Mouse (Mus musculus) heart, embryonic 12.5 days (tissue): ENCODE measurements around the gene Dusp27. TPM values are rescaled to one million over a fixed set of nuclear protein-coding genes. Genes with fewer than 3 reads are reported as not detected.

Experiments
- ATAC-seq: fragments of 200-750 bp; cut with Nextera tagmentation; 2 replicates; pipeline ENCODE4 v1.8.0; 2017; ENCODE audit warnings: moderate TSS enrichment, moderate library complexity; ENCODE audit not compliant: insufficient number of reproducible peaks, low FRiP score
- H3K27ac ChIP-seq: fragments of 300-500 bp; sonication (generic); 2 replicates; pipeline ENCODE4 v1.5.1; 2016; ENCODE audit warnings: mild to moderate bottlenecking, moderate library complexity; ENCODE audit not compliant: poor library complexity, severe bottlenecking
- H3K27me3 ChIP-seq: fragments of 300-500 bp; sonication (generic); replicated peaks from 2 replicates; pipeline ENCODE4 v1.6.1; 2016; ENCODE audit warnings: mild to moderate bottlenecking, moderate library complexity
- H3K36me3 ChIP-seq: fragments of 300-500 bp; sonication (generic); 2 replicates; pipeline ENCODE4 v1.6.1; 2016; ENCODE audit warnings: mild to moderate bottlenecking, moderate library complexity
- H3K4me1 ChIP-seq: fragments of 300-500 bp; sonication (generic); replicated peaks from 2 replicates; pipeline ENCODE4 v1.6.1; 2016; ENCODE audit warnings: mild to moderate bottlenecking
- H3K4me2 ChIP-seq: fragments of 300-500 bp; sonication (generic); 2 replicates; pipeline ENCODE4 v1.6.1; 2016; ENCODE audit warnings: mild to moderate bottlenecking, moderate library complexity
- H3K4me3 ChIP-seq: fragments of 300-500 bp; sonication (generic); 2 replicates; pipeline ENCODE4 v1.5.1; 2016; ENCODE audit warnings: mild to moderate bottlenecking
- H3K9ac ChIP-seq: fragments of 300-500 bp; sonication (generic); 2 replicates; pipeline ENCODE4 v1.6.1; 2016; ENCODE audit warnings: mild to moderate bottlenecking, moderate library complexity
- H3K9me3 ChIP-seq: fragments of 300-500 bp; sonication (generic); replicated peaks from 2 replicates; pipeline ENCODE4 v1.6.1; 2016; ENCODE audit warnings: mild to moderate bottlenecking, moderate library complexity
- WGBS: fragments of 180-500 bp; shearing (Covaris S2); methylation state at CpG from one replicate; pipeline ENCODE4 v1.1.7; 2016; 5-methylcytosine and 5-hydroxymethylcytosine counted together
- polyA plus RNA-seq: library from polyadenylated mRNA; unstranded; fragments of >200 nt; fragmentation: Nextera tagmentation; extraction: Ambion mirVana; gene quantifications from 2 replicates; pipeline ENCODE4 v1.2.1, GENCODE M21; 2016

Dusp27 gene
- polyA plus RNA-seq, 1 experiment from 2014 or later: 68.8 TPM

GRCm38 (mm10) chr1:166126290-166126689, 1.4 kb downstream of the Dusp27 start:
- 72% methylated on average over 6 of the region's 6 CpGs for WGBS
- peak overlapping the region; percentile 84; the same call in 1 of the 2 replicates for H3K9ac ChIP-seq
- H3K4me2 ChIP-seq: peak overlapping the region; percentile 73
- no peaks in the 10 kb centered on the region for H3K27me3 ChIP-seq
- H3K9me3 ChIP-seq: peaks cover 3% of the 10 kb centered on the region; the same call in 1 of the 2 replicates
- peaks cover 24% of the 10 kb centered on the region for H3K36me3 ChIP-seq
- H3K27ac ChIP-seq: peak overlapping the region; percentile 99
- peaks cover 65% of the 10 kb centered on the region for H3K4me1 ChIP-seq
- H3K4me3 ChIP-seq: peak overlapping the region; percentile 58
- ATAC-seq: no peak

GRCm38 (mm10) chr1:166124932-166125593, 2.7 kb downstream of the Dusp27 start:
- 50% methylated on average over 8 of the region's 8 CpGs for WGBS
- H3K4me2 ChIP-seq: 0 out of 2 replicates have a peak overlapping the region, but pooled peaks have one; percentile 29

GRCm38 (mm10) chr1:166123751-166124150, 4.0 kb downstream of the Dusp27 start:
- H3K4me1 ChIP-seq: peaks cover 47% of the 10 kb centered on the region
- no peak for ATAC-seq
- H3K9ac ChIP-seq: no peak overlapping the region
- H3K36me3 ChIP-seq: peaks cover 35% of the 10 kb centered on the region
- 87% methylated on average over 8 of the region's 8 CpGs for WGBS
- H3K27ac ChIP-seq: no peak overlapping the region
- H3K4me2 ChIP-seq: no peak overlapping the region
- no peaks in the 10 kb centered on the region for H3K27me3 ChIP-seq
- H3K9me3 ChIP-seq: peaks cover 3% of the 10 kb centered on the region; the same call in 1 of the 2 replicates
- no peak overlapping the region for H3K4me3 ChIP-seq

More at GRCm38 (mm10) chr1:166124932-166125593, 2.7 kb downstream of the Dusp27 start:
- peaks cover 3% of the 10 kb centered on the region; the same call in 1 of the 2 replicates for H3K9me3 ChIP-seq
- peaks cover 53% of the 10 kb centered on the region for H3K4me1 ChIP-seq
- no peaks in the 10 kb centered on the region for H3K27me3 ChIP-seq
- peaks cover 32% of the 10 kb centered on the region for H3K36me3 ChIP-seq
- H3K4me3 ChIP-seq: no peak overlapping the region
- no peak overlapping the region for H3K27ac ChIP-seq
- no peak for ATAC-seq
- H3K9ac ChIP-seq: no peak overlapping the region

- no peak overlapping the region for H3K27ac ChIP-seq
- H3K4me2 ChIP-seq: no peak overlapping the region
- peaks cover 3% of the 10 kb centered on the region; the same call in 1 of the 2 replicates for H3K9me3 ChIP-seq
- H3K36me3 ChIP-seq: peaks cover 38% of the 10 kb centered on the region
- no peak overlapping the region for H3K9ac ChIP-seq
- no peak overlapping the region for H3K4me3 ChIP-seq
- no peaks in the 10 kb centered on the region for H3K27me3 ChIP-seq
- peaks cover 39% of the 10 kb centered on the region for H3K4me1 ChIP-seq
- WGBS: 91% methylated on average over 1 of the region's 1 CpGs
- no peak for ATAC-seq
Observed at GRCm38 (mm10) chr1:166123045-166123444, 4.7 kb downstream of the Dusp27 start.

GRCm38 (mm10) chr1:166122114-166122513, 5.6 kb downstream of the Dusp27 start:
- 57% methylated on average over 7 of the region's 7 CpGs for WGBS

GRCm38 (mm10) chr1:166117866-166118639, 9.7 kb downstream of the Dusp27 start:
- Histone ChIP-seq H3K27me3 (no peaks in the 10 kb centered on the region), H3K9me3 (peaks cover 4% of the 10 kb centered on the region; the same call in 1 of the 2 replicates), H3K9ac (no peak overlapping the region), H3K4me2 (no peak overlapping the region), H3K4me1 (peaks cover 15% of the 10 kb centered on the region), H3K4me3 (no peak overlapping the region), H3K27ac (no peak overlapping the region), H3K36me3 (peaks cover 46% of the 10 kb centered on the region)
- WGBS: 80% methylated on average over 13 of the region's 13 CpGs
- no peak for ATAC-seq

More at GRCm38 (mm10) chr1:166122114-166122513, 5.6 kb downstream of the Dusp27 start:
- H3K9me3 ChIP-seq: peaks cover 3% of the 10 kb centered on the region; the same call in 1 of the 2 replicates
- H3K4me2 ChIP-seq: no peak overlapping the region
- H3K27me3 ChIP-seq: no peaks in the 10 kb centered on the region
- H3K4me1 ChIP-seq: peaks cover 32% of the 10 kb centered on the region
- H3K36me3 ChIP-seq: peaks cover 46% of the 10 kb centered on the region
- no peak for ATAC-seq
- no peak overlapping the region for H3K4me3 ChIP-seq
- H3K27ac ChIP-seq: no peak overlapping the region
- H3K9ac ChIP-seq: no peak overlapping the region

GRCm38 (mm10) chr1:166115719-166116118, 12.0 kb downstream of the Dusp27 start:
- Histone ChIP-seq H3K4me3 (no peak overlapping the region), H3K9ac (no peak overlapping the region), H3K9me3 (0 out of 2 replicates have a peak, but pooled peaks cover 2% of the 10 kb centered on the region), H3K36me3 (peaks cover 58% of the 10 kb centered on the region), H3K4me1 (peaks cover 11% of the 10 kb centered on the region; the same call in 1 of the 2 replicates), H3K4me2 (no peak overlapping the region), H3K27me3 (no peaks in the 10 kb centered on the region), H3K27ac (no peak overlapping the region)
- ATAC-seq: no peak
- WGBS: 90% methylated on average over 4 of the region's 4 CpGs

GRCm38 (mm10) chr1:166114986-166115385, 12.7 kb downstream of the Dusp27 start:
- 0 out of 2 replicates have a peak overlapping the region, but pooled peaks have one; percentile 6 for H3K27ac ChIP-seq
- peaks cover 13% of the 10 kb centered on the region; the same call in 1 of the 2 replicates for H3K4me1 ChIP-seq
- H3K9ac ChIP-seq: no peak overlapping the region
- H3K9me3 ChIP-seq: 0 out of 2 replicates have a peak, but pooled peaks cover 2% of the 10 kb centered on the region
- H3K4me2 ChIP-seq: no peak overlapping the region
- 48% methylated on average over 3 of the region's 3 CpGs for WGBS
- no peak for ATAC-seq
- peaks cover 57% of the 10 kb centered on the region for H3K36me3 ChIP-seq
- H3K27me3 ChIP-seq: no peaks in the 10 kb centered on the region
- H3K4me3 ChIP-seq: no peak overlapping the region

GRCm38 (mm10) chr1:166105464-166105863, 22.3 kb downstream of the Dusp27 start:
- no peak for ATAC-seq
- H3K4me2 ChIP-seq: no peak overlapping the region
- 71% methylated on average over 6 of the region's 6 CpGs for WGBS
- H3K4me1 ChIP-seq: no peaks in the 10 kb centered on the region
- no peak overlapping the region for H3K9ac ChIP-seq
- H3K27me3 ChIP-seq: no peaks in the 10 kb centered on the region
- H3K27ac ChIP-seq: no peak overlapping the region
- no peaks in the 10 kb centered on the region for H3K9me3 ChIP-seq
- H3K4me3 ChIP-seq: no peak overlapping the region
- H3K36me3 ChIP-seq: peaks cover 88% of the 10 kb centered on the region

GRCm38 (mm10) chr1:166104858-166105257, 22.9 kb downstream of the Dusp27 start:
- Histone ChIP-seq H3K4me1 (no peaks in the 10 kb centered on the region), H3K4me3 (no peak overlapping the region), H3K27me3 (no peaks in the 10 kb centered on the region), H3K9me3 (no peaks in the 10 kb centered on the region), H3K36me3 (peaks cover 89% of the 10 kb centered on the region), H3K9ac (no peak overlapping the region), H3K4me2 (no peak overlapping the region), H3K27ac (no peak overlapping the region)
- 49% methylated on average over 3 of the region's 3 CpGs for WGBS
- ATAC-seq: no peak
